Mouse (Mus musculus) cerebellum, adult 2 months (tissue): ENCODE data around the gene Zfp367.

Source experiments
- CTCF ChIP-seq: fragments of 200-500 bp; IDR thresholded peaks from 2 replicates; pipeline ENCODE4 v1.5.1; 2011; ENCODE audit warnings: low read depth, mild to moderate bottlenecking, control low read depth, low read length, moderate library complexity, borderline replicate concordance; ENCODE audit not compliant: insufficient read depth
- POLR2A ChIP-seq: fragments of 200-500 bp; IDR thresholded peaks from 2 replicates; pipeline ENCODE4 v1.6.1; 2011; ENCODE audit warnings: low read length, control low read depth, borderline replicate concordance; ENCODE audit not compliant: insufficient read depth

DNA sequence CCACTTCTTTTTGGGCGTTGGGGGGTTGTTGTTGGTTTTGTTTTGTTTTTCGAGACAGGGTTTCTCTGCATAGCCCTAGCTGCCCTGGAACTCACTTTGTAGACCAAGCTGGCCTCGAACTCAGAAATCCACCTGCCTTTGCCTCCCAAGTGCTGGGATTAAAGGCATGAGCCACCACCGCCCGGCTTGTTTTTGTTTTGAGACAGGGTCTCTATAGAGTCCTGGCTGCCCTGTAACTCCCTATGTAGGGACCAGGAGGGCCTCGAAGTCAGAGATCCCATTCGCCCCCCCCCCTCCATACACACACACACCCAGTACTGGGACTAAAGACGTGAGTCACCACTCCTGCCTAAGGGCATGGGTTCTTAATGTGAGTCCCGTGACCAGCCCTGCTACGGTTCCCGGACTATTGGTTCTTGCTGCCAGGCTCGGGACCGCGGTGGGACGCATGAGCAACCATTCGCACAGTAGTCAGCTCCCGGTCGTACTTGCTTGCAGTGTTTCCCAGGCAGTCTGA, 807 bp upstream of the Zfp367 start:
- TF ChIP-seq CTCF, result no peak
- no peak for TF ChIP-seq POLR2A
